Mouse (Mus musculus): Measurements from ENCODE around the gene Etv6.

DNA sequence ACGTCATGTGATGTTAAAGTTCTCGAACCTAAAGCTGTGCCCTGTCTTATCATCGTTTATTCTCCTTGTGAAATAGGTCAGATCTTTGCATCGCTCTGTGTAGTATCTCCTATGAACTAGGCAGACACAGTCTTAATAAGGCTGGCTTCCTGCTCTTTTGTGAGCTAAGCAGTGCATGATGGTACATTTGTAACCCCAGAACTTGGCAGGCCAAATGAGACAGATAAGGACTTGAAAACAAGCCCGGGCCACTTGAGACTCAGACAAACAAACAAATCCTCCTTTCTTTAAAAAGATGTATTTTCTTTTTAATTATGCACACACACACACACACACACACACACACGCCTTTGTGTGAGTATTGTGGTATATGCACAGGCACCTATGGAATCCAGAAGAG, 42.5 kb downstream of the Etv6 start:
- TF ChIP-seq POLR2A (IDR thresholded peaks at IDR 0.05; ENCODE audit: borderline replicate concordance, extremely low read depth, low read depth, low read length) (no peak), CTCF (IDR thresholded peaks at IDR 0.05; ENCODE audit: insufficient read depth, low read length) (no peak)
